Mouse (Mus musculus): ENCODE measurements at regions not wholly inside any gene's neighbourhood (a gene's known extent, or its start where the extent isn't known, plus 50 kb on each side); places are given as distances from the start of the nearest gene placed in this dataset.
A peak's percentile ranks its signal among the peaks of the same experiment; 100 is the strongest.

GRCm38 (mm10) chr6:81487006-81487405 is 436.5 kb upstream of the Gcfc2 start:
- H3K4me1 ChIP-seq (replicated peaks; ENCODE audit: control insufficient read depth, insufficient read depth, low read length): no peaks in the 10 kb centered on the region
- H3K4me2 ChIP-seq (replicated peaks; ENCODE audit: low read depth, low read length): no peak overlapping the region
- H3K36me3 ChIP-seq (ENCODE audit: control insufficient read depth, insufficient read depth, low read length): no peaks in the 10 kb centered on the region
- ATAC-seq (ENCODE audit: low FRiP score) (no peak), DNase-seq (ENCODE audit: low spot score) (no peak)
- H3K27me3 ChIP-seq (ENCODE audit: control insufficient read depth, insufficient read depth, low read length): no peaks in the 10 kb centered on the region
- 66% methylated on average over 3 of the region's 3 CpGs for WGBS
- H3K27ac ChIP-seq (ENCODE audit: low read depth, low read length): no peak overlapping the region
- no peak overlapping the region for H3K4me3 ChIP-seq (ENCODE audit: low read depth, low read length)
- H3K9ac ChIP-seq (ENCODE audit: low read depth, low read length): no peak overlapping the region
- H3K9me3 ChIP-seq (ENCODE audit: control insufficient read depth, low read length): no peaks in the 10 kb centered on the region

GRCm38 (mm10) chr6:81496239-81496638 is 427.2 kb upstream of the Gcfc2 start:
- H3K27ac ChIP-seq (ENCODE audit: low read depth, low read length): no peak overlapping the region
- WGBS: 93% methylated on average over 7 of the region's 7 CpGs
- no peaks in the 10 kb centered on the region for H3K9me3 ChIP-seq (ENCODE audit: control insufficient read depth, low read length)
- H3K4me1 ChIP-seq (replicated peaks; ENCODE audit: control insufficient read depth, insufficient read depth, low read length): no peaks in the 10 kb centered on the region
- H3K9ac ChIP-seq (ENCODE audit: low read depth, low read length): no peak overlapping the region
- DNase-seq (ENCODE audit: low spot score) (no peak), ATAC-seq (ENCODE audit: low FRiP score) (no peak)
- no peak overlapping the region for H3K4me2 ChIP-seq (replicated peaks; ENCODE audit: low read depth, low read length)
- H3K4me3 ChIP-seq (ENCODE audit: low read depth, low read length): no peak overlapping the region
- H3K27me3 ChIP-seq (ENCODE audit: control insufficient read depth, insufficient read depth, low read length): no peaks in the 10 kb centered on the region
- no peaks in the 10 kb centered on the region for H3K36me3 ChIP-seq (ENCODE audit: control insufficient read depth, insufficient read depth, low read length)

GRCm38 (mm10) chr6:81517185-81517584 is 406.3 kb upstream of the Gcfc2 start:
- H3K4me1 ChIP-seq (replicated peaks; ENCODE audit: control insufficient read depth, insufficient read depth, low read length): no peaks in the 10 kb centered on the region
- H3K9me3 ChIP-seq (ENCODE audit: control insufficient read depth, low read length): no peaks in the 10 kb centered on the region
- no peaks in the 10 kb centered on the region for H3K27me3 ChIP-seq (ENCODE audit: control insufficient read depth, insufficient read depth, low read length)
- DNase-seq (ENCODE audit: low spot score) (no peak), ATAC-seq (ENCODE audit: low FRiP score) (no peak)
- H3K36me3 ChIP-seq (ENCODE audit: control insufficient read depth, insufficient read depth, low read length): no peaks in the 10 kb centered on the region
- H3K4me3 ChIP-seq (ENCODE audit: low read depth, low read length): no peak overlapping the region
- H3K9ac ChIP-seq (ENCODE audit: low read depth, low read length): no peak overlapping the region
- no peak overlapping the region for H3K4me2 ChIP-seq (replicated peaks; ENCODE audit: low read depth, low read length)
- H3K27ac ChIP-seq (ENCODE audit: low read depth, low read length): no peak overlapping the region
- 90% methylated on average over 1 of the region's 1 CpGs for WGBS

DNA sequence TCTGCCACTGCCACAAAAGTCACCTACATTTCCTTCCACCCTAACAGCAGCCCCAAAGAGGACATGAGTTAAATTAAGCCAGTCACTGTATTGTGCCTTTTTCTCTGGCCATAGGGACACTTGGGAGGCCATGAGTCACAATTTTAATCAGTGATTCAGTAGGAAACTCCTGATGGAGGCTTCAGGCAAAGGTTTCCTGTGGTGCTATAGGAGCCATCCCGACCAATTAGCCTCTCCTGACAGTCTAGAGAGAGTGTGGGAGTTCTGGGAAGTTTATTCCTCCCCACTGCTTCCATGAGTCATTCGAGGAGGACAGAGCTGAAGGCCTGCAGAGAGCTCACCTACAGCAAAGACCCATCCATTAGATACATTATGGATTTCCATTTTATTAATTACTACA is 361.2 kb upstream of the Gcfc2 start:
- no peak for DNase-seq (ENCODE audit: low spot score)

GRCm38 (mm10) chr6:81563192-81563591 is 360.3 kb upstream of the Gcfc2 start:
- Histone ChIP-seq H3K4me2 (replicated peaks; ENCODE audit: low read depth, low read length) (no peak overlapping the region), H3K4me3 (ENCODE audit: low read depth, low read length) (no peak overlapping the region), H3K9ac (ENCODE audit: low read depth, low read length) (no peak overlapping the region), H3K9me3 (ENCODE audit: control insufficient read depth, low read length) (no peaks in the 10 kb centered on the region), H3K36me3 (ENCODE audit: control insufficient read depth, insufficient read depth, low read length) (no peaks in the 10 kb centered on the region), H3K27me3 (ENCODE audit: control insufficient read depth, insufficient read depth, low read length) (no peaks in the 10 kb centered on the region), H3K4me1 (replicated peaks; ENCODE audit: control insufficient read depth, insufficient read depth, low read length) (no peaks in the 10 kb centered on the region), H3K27ac (ENCODE audit: low read depth, low read length) (no peak overlapping the region)
- ATAC-seq (ENCODE audit: low FRiP score) (no peak), DNase-seq (ENCODE audit: low spot score) (no peak)
- WGBS: 91% methylated on average over 2 of the region's 2 CpGs

More for the DNA sequence above, 361.2 kb upstream of the Gcfc2 start:
- 57% methylated on average over 2 of the region's 2 CpGs for WGBS
- no peak for ATAC-seq (ENCODE audit: low FRiP score)
- Histone ChIP-seq H3K9me3 (ENCODE audit: control insufficient read depth, low read length) (no peaks in the 10 kb centered on the region), H3K9ac (ENCODE audit: low read depth, low read length) (no peak overlapping the region), H3K27me3 (ENCODE audit: control insufficient read depth, insufficient read depth, low read length) (no peaks in the 10 kb centered on the region), H3K27ac (ENCODE audit: low read depth, low read length) (no peak overlapping the region), H3K36me3 (ENCODE audit: control insufficient read depth, insufficient read depth, low read length) (no peaks in the 10 kb centered on the region), H3K4me1 (replicated peaks; ENCODE audit: control insufficient read depth, insufficient read depth, low read length) (no peaks in the 10 kb centered on the region), H3K4me2 (replicated peaks; ENCODE audit: low read depth, low read length) (no peak overlapping the region), H3K4me3 (ENCODE audit: low read depth, low read length) (no peak overlapping the region)

GRCm38 (mm10) chr6:81564295-81564694 is 359.2 kb upstream of the Gcfc2 start:
- Histone ChIP-seq H3K9ac (ENCODE audit: low read depth, low read length) (no peak overlapping the region), H3K27ac (ENCODE audit: low read depth, low read length) (no peak overlapping the region), H3K4me1 (replicated peaks; ENCODE audit: control insufficient read depth, insufficient read depth, low read length) (no peaks in the 10 kb centered on the region), H3K27me3 (ENCODE audit: control insufficient read depth, insufficient read depth, low read length) (no peaks in the 10 kb centered on the region), H3K36me3 (ENCODE audit: control insufficient read depth, insufficient read depth, low read length) (no peaks in the 10 kb centered on the region), H3K4me3 (ENCODE audit: low read depth, low read length) (no peak overlapping the region), H3K4me2 (replicated peaks; ENCODE audit: low read depth, low read length) (no peak overlapping the region), H3K9me3 (ENCODE audit: control insufficient read depth, low read length) (no peaks in the 10 kb centered on the region)
- DNase-seq (ENCODE audit: low spot score) (no peak), ATAC-seq (ENCODE audit: low FRiP score) (no peak)
- WGBS: 88% methylated on average over 1 of the region's 1 CpGs

DNA sequence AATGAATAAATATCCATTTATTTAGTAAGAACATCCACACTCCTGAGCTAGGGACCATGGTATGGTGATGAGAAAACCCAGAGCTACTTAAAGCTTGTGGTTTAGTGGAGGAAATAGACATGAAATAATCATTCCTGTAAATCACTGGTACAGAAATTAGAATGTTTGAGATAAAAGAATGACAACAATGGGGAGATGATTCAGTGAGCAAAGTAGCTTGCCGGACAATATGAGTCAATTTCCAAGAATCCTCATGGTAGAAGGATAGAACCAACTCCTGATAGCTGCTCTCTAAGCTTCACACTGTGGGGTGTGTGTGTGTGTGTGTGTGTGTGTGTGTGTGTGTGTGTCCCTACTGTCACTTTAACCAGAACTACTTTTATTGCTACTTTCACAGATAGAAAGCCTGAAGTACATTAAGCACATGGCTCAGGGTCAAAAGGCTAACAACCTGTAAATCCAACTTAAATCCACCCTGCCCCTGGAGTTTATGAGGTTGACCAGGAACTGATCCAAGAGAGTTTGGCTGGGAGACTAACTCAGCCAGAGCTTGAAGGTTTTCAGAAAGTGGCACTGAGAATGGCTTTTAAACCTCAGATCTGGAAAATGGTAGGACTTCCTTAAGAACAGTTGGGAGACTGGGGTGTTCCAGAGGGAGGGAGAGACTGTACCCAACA is 336.9 kb upstream of the Gcfc2 start:
- Histone ChIP-seq H3K4me2 (replicated peaks; ENCODE audit: low read depth, low read length) (no peak overlapping the region), H3K36me3 (ENCODE audit: control insufficient read depth, insufficient read depth, low read length) (no peaks in the 10 kb centered on the region), H3K4me1 (replicated peaks; ENCODE audit: control insufficient read depth, insufficient read depth, low read length) (no peaks in the 10 kb centered on the region), H3K9me3 (ENCODE audit: control insufficient read depth, low read length) (no peaks in the 10 kb centered on the region), H3K4me3 (ENCODE audit: low read depth, low read length) (no peak overlapping the region), H3K27me3 (ENCODE audit: control insufficient read depth, insufficient read depth, low read length) (no peaks in the 10 kb centered on the region), H3K9ac (ENCODE audit: low read depth, low read length) (no peak overlapping the region), H3K27ac (ENCODE audit: low read depth, low read length) (no peak overlapping the region)
- ATAC-seq (ENCODE audit: low FRiP score) (no peak), DNase-seq (ENCODE audit: low spot score) (no peak)
- WGBS: 73% methylated on average over 1 of the region's 1 CpGs

DNA sequence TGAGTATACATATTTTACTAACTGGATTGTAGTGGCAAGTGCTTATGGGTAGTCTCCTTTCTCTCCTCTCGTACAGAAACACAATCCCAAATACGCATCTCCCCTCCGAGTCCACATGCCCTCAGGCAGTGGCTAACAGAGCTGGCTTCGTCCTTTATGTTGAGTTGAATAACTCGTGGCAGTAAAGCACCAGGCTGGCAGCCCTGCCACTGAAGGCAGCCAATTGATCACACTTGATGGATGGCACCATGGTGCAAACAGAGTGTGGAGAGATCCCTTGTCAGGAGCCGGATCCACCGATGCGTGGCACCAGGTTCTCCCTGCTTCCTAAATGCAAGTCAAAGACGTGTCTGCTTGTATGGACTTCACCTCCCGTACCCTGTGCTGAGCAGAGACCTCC is 333.7 kb upstream of the Gcfc2 start:
- Histone ChIP-seq H3K4me2 (replicated peaks; ENCODE audit: low read depth, low read length) (no peak overlapping the region), H3K9ac (ENCODE audit: low read depth, low read length) (no peak overlapping the region), H3K4me3 (ENCODE audit: low read depth, low read length) (no peak overlapping the region), H3K9me3 (ENCODE audit: control insufficient read depth, low read length) (no peaks in the 10 kb centered on the region), H3K27me3 (ENCODE audit: control insufficient read depth, insufficient read depth, low read length) (no peaks in the 10 kb centered on the region), H3K36me3 (ENCODE audit: control insufficient read depth, insufficient read depth, low read length) (no peaks in the 10 kb centered on the region), H3K27ac (ENCODE audit: low read depth, low read length) (no peak overlapping the region), H3K4me1 (replicated peaks; ENCODE audit: control insufficient read depth, insufficient read depth, low read length) (no peaks in the 10 kb centered on the region)
- DNase-seq (ENCODE audit: low spot score): peak; percentile 6
- no peak for ATAC-seq (ENCODE audit: low FRiP score)
- 63% methylated on average over 10 of the region's 10 CpGs for WGBS

DNA sequence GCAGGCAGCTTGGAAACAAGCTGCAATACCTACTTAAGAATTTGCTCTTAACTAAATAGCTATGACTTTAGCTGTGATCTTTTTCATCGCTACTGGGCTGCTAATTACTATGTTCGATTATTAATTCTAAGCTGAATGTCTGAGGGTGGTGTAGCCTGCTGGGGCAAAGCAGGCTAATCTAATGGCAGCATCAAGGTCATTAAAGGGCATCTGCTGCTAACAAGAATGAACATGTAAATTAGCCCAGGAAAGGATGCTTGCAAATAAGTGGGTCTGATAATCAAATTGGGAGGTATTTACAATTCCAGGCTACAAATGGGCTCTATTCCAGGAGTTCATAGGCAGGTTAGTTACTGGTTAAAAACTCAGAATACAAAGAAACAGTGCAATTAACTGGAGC is 327.5 kb upstream of the Gcfc2 start:
- Histone ChIP-seq H3K4me3 (ENCODE audit: low read depth, low read length) (no peak overlapping the region), H3K4me2 (replicated peaks; ENCODE audit: low read depth, low read length) (no peak overlapping the region), H3K27me3 (ENCODE audit: control insufficient read depth, insufficient read depth, low read length) (no peaks in the 10 kb centered on the region), H3K4me1 (replicated peaks; ENCODE audit: control insufficient read depth, insufficient read depth, low read length) (no peaks in the 10 kb centered on the region), H3K9me3 (ENCODE audit: control insufficient read depth, low read length) (no peaks in the 10 kb centered on the region), H3K36me3 (ENCODE audit: control insufficient read depth, insufficient read depth, low read length) (no peaks in the 10 kb centered on the region), H3K9ac (ENCODE audit: low read depth, low read length) (no peak overlapping the region), H3K27ac (ENCODE audit: low read depth, low read length) (no peak overlapping the region)
- ATAC-seq (ENCODE audit: low FRiP score) (no peak), DNase-seq (ENCODE audit: low spot score) (no peak)
- 76% methylated on average over 2 of the region's 2 CpGs for WGBS

Data from hindbrain, embryonic 11.5 days (tissue).